Mouse (Mus musculus) testis, adult 2 months (tissue): ENCODE measurements at regions not wholly inside any gene's neighbourhood (a gene's known extent, or its start where the extent isn't known, plus 50 kb on each side); places are given as distances from the start of the nearest gene placed in this dataset.

ENCODE experiments used
- CTCF ChIP-seq: fragments of 200-500 bp; IDR thresholded peaks from 2 replicates; pipeline ENCODE4 v1.5.1; 2012; ENCODE audit warnings: low read depth, mild to moderate bottlenecking, inconsistent platforms, low read length, moderate library complexity; ENCODE audit not compliant: control insufficient read depth, insufficient read depth, insufficient replicate concordance
- POLR2A ChIP-seq: fragments of 200-500 bp; IDR thresholded peaks from 2 replicates; pipeline ENCODE4 v1.6.1; 2012; ENCODE audit warnings: low read depth, mild to moderate bottlenecking, inconsistent platforms, low read length, moderate library complexity; ENCODE audit not compliant: control insufficient read depth

- TF ChIP-seq POLR2A (no peak), CTCF (no peak)
These were observed 134.1 kb upstream of the Smim15 start for GRCm38 (mm10) chr13:107910125-107910524.
